Mouse (Mus musculus) ES-Bruce4 (cell line): ENCODE results near the gene Foxo3.

Experiments used
- CTCF ChIP-seq: IDR thresholded peaks from one replicate; pipeline ENCODE4 v1.8.1; 2011; ENCODE audit warnings: low read depth, low read length
- EP300 ChIP-seq: IDR thresholded peaks from 2 replicates; pipeline ENCODE4 v1.6.1; 2011; ENCODE audit warnings: low read depth, low read length; ENCODE audit not compliant: insufficient read depth
- POLR2A ChIP-seq: IDR thresholded peaks from one replicate; pipeline ENCODE4 v1.8.1; 2011; ENCODE audit warnings: low read length; ENCODE audit not compliant: insufficient read depth

GRCm38 (mm10) chr10:42293877-42294276 is 17.3 kb upstream of the Foxo3 start:
- TF ChIP-seq CTCF (no peak), POLR2A (no peak), EP300 (no peak)
